Mouse (Mus musculus) liver, embryonic 13.5 days (tissue): ENCODE measurements around the gene Btbd9. TPM values are rescaled to one million over a fixed set of nuclear protein-coding genes. Genes with fewer than 3 reads are reported as not detected.

Experiments
- ATAC-seq: fragments of 200-750 bp; cut with Nextera tagmentation; 2 replicates; pipeline ENCODE4 v1.8.0; 2017; ENCODE audit warnings: low read depth, mild to moderate bottlenecking, moderate number of reproducible peaks, moderate library complexity
- DNase-seq: peaks from one replicate; pipeline ENCODE4 v3.0.0; 2022
- H3K27ac ChIP-seq: fragments of 300-500 bp; sonication (generic); 2 replicates; pipeline ENCODE4 v1.5.1; 2015; ENCODE audit warnings: moderate library complexity, mild to moderate bottlenecking, inconsistent platforms
- H3K27me3 ChIP-seq: fragments of 300-500 bp; sonication (generic); 2 replicates; pipeline ENCODE4 v1.6.1; 2015; ENCODE audit warnings: mild to moderate bottlenecking, inconsistent platforms
- H3K36me3 ChIP-seq: fragments of 300-500 bp; sonication (generic); 2 replicates; pipeline ENCODE4 v1.6.1; 2015; ENCODE audit warnings: mild to moderate bottlenecking, inconsistent platforms
- H3K4me1 ChIP-seq: fragments of 300-500 bp; sonication (generic); replicated peaks from 2 replicates; pipeline ENCODE4 v1.6.1; 2015; ENCODE audit warnings: inconsistent platforms
- H3K4me2 ChIP-seq: fragments of 300-500 bp; sonication (generic); 2 replicates; pipeline ENCODE4 v1.6.1; 2015; ENCODE audit warnings: inconsistent platforms, mild to moderate bottlenecking, moderate library complexity
- H3K4me3 ChIP-seq: fragments of 300-500 bp; sonication (generic); replicated peaks from 2 replicates; pipeline ENCODE4 v1.5.1; 2015; ENCODE audit warnings: mild to moderate bottlenecking, inconsistent platforms
- H3K9ac ChIP-seq: fragments of 300-500 bp; sonication (generic); 2 replicates; pipeline ENCODE4 v1.6.1; 2015; ENCODE audit warnings: mild to moderate bottlenecking, inconsistent platforms
- H3K9me3 ChIP-seq: fragments of 300-500 bp; sonication (generic); replicated peaks from 2 replicates; pipeline ENCODE4 v1.6.1; 2016; ENCODE audit warnings: inconsistent platforms
- WGBS: fragments of 180-500 bp; shearing (Covaris S2); methylation state at CpG from one replicate; pipeline ENCODE4 v1.1.7; 2015; ENCODE audit not compliant: insufficient replicate concordance; 5-methylcytosine and 5-hydroxymethylcytosine counted together
- polyA plus RNA-seq: library from polyadenylated mRNA; unstranded; fragments of >200 nt; fragmentation: Nextera tagmentation; extraction: Ambion mirVana; gene quantifications from 2 replicates; pipeline ENCODE4 v1.2.1, GENCODE M21; 2015

The Btbd9 gene
- polyA plus RNA-seq, 1 experiment from 2014 or later, result 14.5 TPM

DNA sequence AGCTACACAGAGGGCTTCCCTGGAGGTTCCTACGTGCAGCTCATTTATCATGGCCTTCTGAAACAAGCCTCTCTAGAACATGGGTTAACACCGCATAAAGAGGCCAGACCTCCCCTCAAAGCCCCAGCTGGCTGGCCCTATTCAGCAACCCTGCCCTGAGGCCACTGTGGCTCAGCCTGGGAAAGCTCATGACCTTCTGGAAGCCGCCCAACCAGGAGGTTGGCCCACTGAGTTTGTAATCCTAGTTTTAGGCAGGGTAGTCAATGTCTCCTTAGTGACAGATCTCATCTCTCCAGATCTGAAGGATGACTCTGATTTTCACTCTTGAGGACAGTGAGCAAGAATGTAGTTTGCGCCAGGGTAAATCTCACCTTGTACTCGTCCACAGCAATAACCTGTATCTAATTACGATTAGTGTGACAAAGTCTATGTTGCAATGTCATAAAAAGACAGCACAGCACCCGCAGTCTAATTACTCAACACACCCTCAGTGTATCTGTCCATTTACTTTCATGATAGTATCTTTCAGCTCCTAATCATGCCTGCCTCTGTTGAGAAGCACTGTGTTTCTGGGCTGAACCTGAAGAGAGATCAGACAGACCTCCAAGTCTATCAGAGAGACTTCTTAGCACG, 320.2 kb downstream of the Btbd9 start:
- ATAC-seq (no peak), DNase-seq (no peak)
- H3K4me1 ChIP-seq, result 0 out of 2 replicates have a peak, but pooled peaks cover 3% of the 10 kb centered on the region

DNA sequence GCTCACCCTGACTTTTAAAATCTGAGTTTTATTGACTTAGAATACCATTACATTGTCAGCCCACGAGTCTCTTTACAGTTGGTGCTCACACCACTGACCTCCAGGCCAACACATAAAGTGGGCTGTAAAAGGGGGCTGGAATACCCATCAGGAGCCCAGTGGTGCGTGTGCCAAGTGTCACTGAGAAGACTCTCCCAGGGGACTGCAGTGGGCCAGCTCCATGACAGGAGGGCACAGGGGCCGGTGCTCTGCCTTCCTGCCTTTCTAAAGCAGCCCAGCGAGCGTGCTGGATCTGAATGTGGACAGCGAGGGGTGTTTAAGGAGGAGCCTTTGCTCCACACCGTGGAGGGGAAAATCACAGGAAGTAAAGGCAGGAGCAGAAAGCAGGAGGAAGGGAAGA, 322.4 kb downstream of the Btbd9 start:
- no peak overlapping the region for H3K9ac ChIP-seq
- no peak overlapping the region for H3K4me2 ChIP-seq
- DNase-seq, result no peak
- H3K4me1 ChIP-seq, result no peaks in the 10 kb centered on the region
- ATAC-seq, result no peak
- no peaks in the 10 kb centered on the region for H3K9me3 ChIP-seq
- no peak overlapping the region for H3K27ac ChIP-seq
- WGBS, result 70% methylated on average over 7 of the region's 7 CpGs
- no peaks in the 10 kb centered on the region for H3K36me3 ChIP-seq
- no peaks in the 10 kb centered on the region for H3K27me3 ChIP-seq
- H3K4me3 ChIP-seq, result no peak overlapping the region

More for the DNA sequence above, 320.2 kb downstream of the Btbd9 start:
- WGBS, result 71% methylated on average over 8 of the region's 8 CpGs
- Histone ChIP-seq H3K9me3 (no peaks in the 10 kb centered on the region), H3K9ac (no peak overlapping the region), H3K27me3 (no peaks in the 10 kb centered on the region), H3K36me3 (no peaks in the 10 kb centered on the region), H3K27ac (no peak overlapping the region), H3K4me2 (no peak overlapping the region), H3K4me3 (no peak overlapping the region)

DNA sequence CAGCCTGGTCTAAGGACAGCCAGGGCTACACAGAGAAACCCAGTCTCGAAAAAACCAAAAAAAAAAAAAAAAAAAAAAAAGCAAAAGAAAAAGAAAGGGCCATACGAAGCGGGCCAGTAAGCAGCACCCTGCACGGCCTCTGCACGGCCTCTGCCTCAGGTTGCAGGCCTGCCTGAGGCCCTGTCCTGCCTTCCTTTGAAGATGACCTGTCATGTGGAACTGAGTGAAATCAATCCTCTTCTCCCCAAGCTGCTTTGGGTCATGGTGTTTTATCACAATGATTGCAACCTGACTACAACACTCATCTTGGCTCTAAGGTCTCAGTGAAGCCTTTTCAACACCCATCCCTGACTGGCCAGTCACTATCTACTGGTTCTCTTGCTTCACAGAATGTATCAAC, 323.3 kb downstream of the Btbd9 start:
- WGBS, result 69% methylated on average over 5 of the region's 5 CpGs
- ATAC-seq (no peak), DNase-seq (no peak)
- no peak overlapping the region for H3K9ac ChIP-seq
- no peak overlapping the region for H3K4me3 ChIP-seq
- no peaks in the 10 kb centered on the region for H3K9me3 ChIP-seq
- H3K27ac ChIP-seq, result no peak overlapping the region
- no peak overlapping the region for H3K4me2 ChIP-seq
- H3K27me3 ChIP-seq, result no peaks in the 10 kb centered on the region
- no peaks in the 10 kb centered on the region for H3K36me3 ChIP-seq
- no peaks in the 10 kb centered on the region for H3K4me1 ChIP-seq

DNA sequence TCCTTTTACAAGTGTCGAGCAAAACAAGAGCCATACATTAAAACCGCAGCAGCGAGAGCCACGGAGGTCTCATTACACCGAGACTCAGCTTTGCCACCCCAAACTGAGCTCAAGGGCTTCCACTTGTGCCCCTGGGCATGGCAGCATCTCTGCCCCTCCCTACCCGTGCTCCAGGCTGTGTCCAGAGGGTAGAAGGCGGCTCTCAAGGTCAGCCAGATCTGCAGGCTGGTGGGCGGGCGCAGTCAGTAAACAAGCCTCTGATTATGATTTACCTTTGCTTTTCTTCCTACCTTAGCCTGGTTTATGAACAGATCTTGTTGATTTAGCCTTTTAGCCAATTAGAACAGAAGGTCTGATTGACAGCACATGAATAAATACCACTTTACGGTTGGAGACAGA, 331.0 kb downstream of the Btbd9 start:
- no peak overlapping the region for H3K27ac ChIP-seq

DNA sequence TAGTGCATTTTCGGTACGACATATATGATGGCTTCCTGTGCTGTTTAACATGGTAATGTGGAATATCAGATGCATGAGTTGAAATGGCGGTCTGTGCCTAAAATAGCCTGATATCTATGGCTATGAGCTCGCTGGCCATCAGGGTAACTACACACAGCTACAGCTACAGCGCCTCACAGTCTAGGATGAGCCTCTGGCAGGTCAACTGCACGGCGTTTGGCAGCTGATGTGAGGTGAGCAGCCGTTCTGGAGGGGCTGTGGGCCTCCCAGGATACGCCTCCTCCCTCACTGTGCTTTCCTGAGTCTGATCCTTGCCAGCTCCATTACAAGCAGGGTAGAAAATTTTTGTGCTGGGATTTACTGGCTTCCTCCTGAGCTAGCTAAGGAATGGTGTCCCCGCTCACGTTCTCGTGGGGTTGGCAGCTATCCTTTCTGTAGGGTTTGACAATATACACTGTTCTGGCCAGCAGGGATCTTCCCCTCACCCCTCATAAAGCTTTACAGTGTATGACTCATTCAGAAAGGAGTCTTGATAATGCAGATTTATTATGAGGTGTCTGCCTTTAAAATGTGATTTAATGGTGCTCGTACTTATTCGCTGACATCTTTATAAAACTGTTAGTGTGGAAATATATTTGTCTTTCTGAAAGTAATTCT, 331.5 kb downstream of the Btbd9 start:
- DNase-seq (no peak), ATAC-seq (no peak)
- Histone ChIP-seq H3K27me3 (no peaks in the 10 kb centered on the region), H3K9me3 (no peaks in the 10 kb centered on the region), H3K9ac (no peak overlapping the region), H3K4me3 (no peak overlapping the region), H3K36me3 (no peaks in the 10 kb centered on the region), H3K27ac (no peak overlapping the region), H3K4me1 (peaks cover 30% of the 10 kb centered on the region; the same call in 1 of the 2 replicates), H3K4me2 (no peak overlapping the region)
- 72% methylated on average over 14 of the region's 14 CpGs for WGBS

More for the DNA sequence above, 331.0 kb downstream of the Btbd9 start:
- DNase-seq (no peak), ATAC-seq (no peak)
- Histone ChIP-seq H3K4me3 (no peak overlapping the region), H3K4me2 (no peak overlapping the region), H3K9me3 (no peaks in the 10 kb centered on the region), H3K9ac (no peak overlapping the region), H3K36me3 (no peaks in the 10 kb centered on the region), H3K4me1 (peaks cover 30% of the 10 kb centered on the region; the same call in 1 of the 2 replicates), H3K27me3 (no peaks in the 10 kb centered on the region)
- WGBS, result 73% methylated on average over 10 of the region's 10 CpGs

DNA sequence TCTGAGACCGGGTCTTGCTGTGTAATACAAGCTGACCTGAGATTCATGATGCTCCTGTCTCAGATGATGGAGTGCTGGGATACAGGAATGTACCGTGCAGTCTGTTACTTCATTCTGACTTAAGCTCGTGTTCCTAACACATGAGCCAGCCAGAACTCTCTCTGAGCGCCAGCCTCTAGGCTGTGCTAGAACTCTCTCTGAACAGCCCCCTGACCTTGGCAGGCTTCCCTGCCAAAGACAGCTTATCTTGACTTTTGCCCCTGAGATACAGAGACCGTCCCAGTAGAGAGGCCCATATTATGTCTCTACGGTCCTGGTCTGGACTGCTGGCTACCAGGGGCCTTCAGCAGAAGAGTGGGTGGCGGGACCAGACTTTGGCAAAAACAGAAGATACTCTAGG, 332.7 kb downstream of the Btbd9 start:
- no peak overlapping the region for H3K27ac ChIP-seq
- no peak overlapping the region for H3K4me3 ChIP-seq
- no peaks in the 10 kb centered on the region for H3K27me3 ChIP-seq
- ATAC-seq, result no peak
- no peak overlapping the region for H3K4me2 ChIP-seq
- H3K9ac ChIP-seq, result no peak overlapping the region
- H3K36me3 ChIP-seq, result no peaks in the 10 kb centered on the region
- WGBS, result 60% methylated on average over 7 of the region's 7 CpGs
- H3K4me1 ChIP-seq, result peaks cover 30% of the 10 kb centered on the region; the same call in 1 of the 2 replicates
- no peaks in the 10 kb centered on the region for H3K9me3 ChIP-seq
- no peak for DNase-seq

DNA sequence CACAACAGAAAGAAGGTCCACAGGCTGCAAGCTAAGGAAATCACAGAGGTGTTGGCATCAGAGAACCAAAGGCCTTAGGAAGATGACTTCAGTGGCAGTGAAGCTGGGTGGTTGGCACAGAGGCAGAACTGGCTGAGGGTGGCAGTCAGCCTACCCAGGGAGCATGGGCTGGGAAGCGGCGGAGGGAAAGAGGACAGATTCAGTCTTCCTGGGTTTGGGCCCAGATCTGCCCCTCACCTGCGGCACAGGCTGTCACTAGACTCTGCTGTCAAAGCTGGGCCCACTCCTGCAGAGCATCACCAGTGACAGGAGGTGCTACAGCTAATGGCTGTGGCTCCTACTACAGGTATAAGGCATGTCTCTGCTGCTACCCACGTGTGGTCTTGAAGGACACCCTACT, 333.6 kb downstream of the Btbd9 start:
- Histone ChIP-seq H3K27ac (no peak overlapping the region), H3K4me2 (no peak overlapping the region), H3K27me3 (no peaks in the 10 kb centered on the region), H3K9me3 (no peaks in the 10 kb centered on the region), H3K36me3 (no peaks in the 10 kb centered on the region), H3K4me1 (peaks cover 30% of the 10 kb centered on the region; the same call in 1 of the 2 replicates), H3K4me3 (no peak overlapping the region), H3K9ac (no peak overlapping the region)
- WGBS, result 70% methylated on average over 4 of the region's 4 CpGs
- no peak for DNase-seq
- no peak for ATAC-seq

DNA sequence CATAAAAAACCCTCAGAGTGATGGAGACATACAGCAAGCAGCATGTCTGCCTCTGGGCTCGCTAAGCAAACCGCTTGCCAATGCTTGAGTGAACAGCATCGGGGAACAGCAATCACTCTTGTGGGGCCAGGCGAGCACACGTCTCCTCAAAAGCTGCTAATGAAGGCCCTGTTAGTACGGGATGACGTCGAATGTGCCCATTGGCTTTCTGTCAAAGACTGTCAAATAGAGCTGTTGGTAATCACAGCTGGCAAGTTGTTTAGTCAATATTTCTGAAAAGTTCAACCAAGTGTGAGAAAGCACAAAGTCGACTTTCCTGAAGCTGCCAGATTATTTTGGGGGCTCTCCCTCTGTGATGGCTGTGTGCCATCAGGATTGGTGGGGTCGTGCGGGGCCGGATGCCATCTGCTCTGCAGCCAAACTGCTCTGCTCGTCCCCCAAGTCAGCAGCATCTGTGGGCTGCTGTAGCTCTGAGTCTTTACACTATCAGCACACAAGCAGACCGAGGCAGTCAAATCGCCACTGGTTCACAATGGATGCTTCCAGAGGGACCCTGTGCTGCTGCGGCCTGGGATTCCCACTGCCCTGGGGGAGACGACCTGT, 334.5 kb downstream of the Btbd9 start:
- Histone ChIP-seq H3K4me2 (no peak overlapping the region), H3K27me3 (no peaks in the 10 kb centered on the region), H3K4me3 (no peak overlapping the region), H3K36me3 (no peaks in the 10 kb centered on the region), H3K9me3 (no peaks in the 10 kb centered on the region), H3K4me1 (peaks cover 30% of the 10 kb centered on the region; the same call in 1 of the 2 replicates), H3K27ac (no peak overlapping the region), H3K9ac (no peak overlapping the region)
- no peak for DNase-seq
- ATAC-seq, result no peak
- WGBS, result 72% methylated on average over 17 of the region's 17 CpGs

DNA sequence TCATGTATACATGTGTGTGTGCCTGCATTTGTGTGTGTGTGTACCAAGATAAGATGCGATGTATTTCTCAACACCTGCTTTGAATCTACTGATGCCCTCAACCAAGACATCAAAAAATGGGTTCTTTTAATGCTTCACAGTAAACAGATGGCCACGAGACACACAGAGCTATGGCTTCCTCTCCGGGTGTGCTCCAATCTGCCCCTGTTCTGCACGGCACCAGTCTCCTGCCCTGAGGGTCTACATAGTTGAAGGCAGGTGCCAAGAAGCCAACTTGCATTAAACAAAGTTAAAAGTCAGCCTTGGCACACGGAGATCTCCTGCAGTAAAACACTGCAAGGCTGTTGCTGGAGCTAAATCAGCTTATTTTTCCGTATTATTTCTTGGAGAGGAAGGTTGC, 335.2 kb downstream of the Btbd9 start:
- H3K36me3 ChIP-seq, result no peaks in the 10 kb centered on the region
- no peak overlapping the region for H3K9ac ChIP-seq
- no peaks in the 10 kb centered on the region for H3K9me3 ChIP-seq
- H3K27ac ChIP-seq, result no peak overlapping the region
- WGBS, result 70% methylated on average over 6 of the region's 6 CpGs
- H3K4me3 ChIP-seq, result no peak overlapping the region
- ATAC-seq (no peak), DNase-seq (no peak)
- peaks cover 24% of the 10 kb centered on the region; the same call in 1 of the 2 replicates for H3K4me1 ChIP-seq
- H3K4me2 ChIP-seq, result no peak overlapping the region
- H3K27me3 ChIP-seq, result no peaks in the 10 kb centered on the region

DNA sequence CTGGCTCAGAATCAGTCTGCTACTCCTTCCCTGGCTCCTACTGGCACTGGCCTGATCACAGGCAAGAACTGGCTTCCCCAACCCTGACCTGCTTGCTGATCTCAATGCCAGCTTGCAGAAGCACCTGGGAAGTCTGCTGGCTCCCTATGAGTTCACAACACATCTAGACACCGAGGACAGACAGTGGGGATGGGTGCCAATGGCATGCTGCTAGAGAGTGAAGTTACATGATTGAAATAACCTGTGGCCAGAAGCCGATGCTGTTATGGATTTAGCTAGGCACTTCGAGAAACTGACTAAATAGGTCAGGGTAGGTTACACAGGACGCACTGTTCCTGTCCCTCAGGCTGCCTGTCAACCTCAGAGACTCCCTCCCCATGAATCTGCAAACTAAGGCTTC, 335.6 kb downstream of the Btbd9 start:
- Histone ChIP-seq H3K4me1 (peaks cover 20% of the 10 kb centered on the region; the same call in 1 of the 2 replicates), H3K27me3 (no peaks in the 10 kb centered on the region), H3K9me3 (no peaks in the 10 kb centered on the region), H3K4me2 (no peak overlapping the region), H3K4me3 (no peak overlapping the region), H3K9ac (no peak overlapping the region), H3K27ac (no peak overlapping the region), H3K36me3 (no peaks in the 10 kb centered on the region)
- WGBS, result 67% methylated on average over 4 of the region's 4 CpGs
- ATAC-seq (no peak), DNase-seq (no peak)

DNA sequence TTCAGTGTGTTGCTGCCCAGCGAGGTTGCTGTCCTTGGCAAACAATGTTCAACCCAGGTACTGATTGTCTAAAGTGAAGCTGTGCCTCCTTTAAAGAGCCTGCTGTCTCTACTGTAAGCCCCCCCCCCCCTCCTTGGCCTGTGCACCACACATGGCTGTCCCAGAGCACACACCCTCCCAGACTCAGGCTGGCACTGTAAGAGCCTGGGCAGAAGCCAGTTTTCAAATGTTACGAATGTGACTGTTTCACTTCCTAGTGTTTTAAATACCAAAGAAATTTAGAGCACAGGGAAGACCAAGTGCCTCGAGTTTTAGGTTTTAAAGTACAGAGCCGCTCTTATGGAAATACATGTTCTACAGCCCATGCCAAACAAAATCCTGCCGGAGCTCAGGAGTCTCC, 336.8 kb downstream of the Btbd9 start:
- Histone ChIP-seq H3K27ac (no peak overlapping the region), H3K4me1 (peaks cover 11% of the 10 kb centered on the region; the same call in 1 of the 2 replicates), H3K4me2 (no peak overlapping the region), H3K4me3 (no peak overlapping the region), H3K27me3 (no peaks in the 10 kb centered on the region), H3K9me3 (no peaks in the 10 kb centered on the region), H3K9ac (no peak overlapping the region), H3K36me3 (no peaks in the 10 kb centered on the region)
- WGBS, result 73% methylated on average over 5 of the region's 5 CpGs
- no peak for DNase-seq
- ATAC-seq, result no peak
